Mouse (Mus musculus): ENCODE measurements at regions not wholly inside any gene's neighbourhood (a gene's known extent, or its start where the extent isn't known, plus 50 kb on each side); places are given as distances from the start of the nearest gene placed in this dataset.
A peak's percentile ranks its signal among the peaks of the same experiment; 100 is the strongest.

DNA sequence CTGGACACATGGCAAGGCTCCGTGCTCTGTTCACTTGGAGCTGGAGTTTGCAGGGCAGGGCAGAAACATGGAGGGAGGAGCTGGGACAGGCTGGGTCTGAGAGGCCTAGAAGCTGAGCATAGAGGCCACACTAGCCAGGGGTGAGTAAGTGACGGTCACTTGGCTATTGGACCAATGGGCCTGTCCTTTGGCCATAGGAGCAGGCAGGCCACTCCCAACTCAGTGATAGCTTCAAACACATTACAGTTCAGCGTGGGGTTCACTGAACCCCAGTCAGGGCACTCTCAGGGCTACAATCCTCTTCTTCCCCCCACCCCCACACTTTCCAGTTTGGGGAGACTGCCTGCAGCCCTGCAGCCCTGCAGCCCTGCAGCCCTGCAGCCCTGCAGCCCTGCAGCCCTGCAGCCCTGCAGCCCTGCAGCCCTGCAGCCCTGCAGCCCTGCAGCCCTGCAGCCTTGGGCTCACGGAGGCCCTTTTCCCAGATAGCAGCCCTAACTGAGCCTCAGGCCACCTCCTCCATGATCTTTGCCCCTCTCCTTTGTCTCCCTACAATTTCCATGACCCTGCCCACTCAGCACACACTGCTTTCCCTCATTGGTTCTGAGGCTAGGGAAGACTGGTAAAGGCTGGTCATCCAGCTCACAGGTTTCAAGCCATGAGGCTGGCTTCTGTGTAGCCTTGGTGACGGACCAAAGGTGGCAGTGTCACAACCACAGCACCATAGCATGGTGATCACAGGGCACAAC, 285.3 kb downstream of the Cdh26 start:
- no peak for DNase-seq

DNA sequence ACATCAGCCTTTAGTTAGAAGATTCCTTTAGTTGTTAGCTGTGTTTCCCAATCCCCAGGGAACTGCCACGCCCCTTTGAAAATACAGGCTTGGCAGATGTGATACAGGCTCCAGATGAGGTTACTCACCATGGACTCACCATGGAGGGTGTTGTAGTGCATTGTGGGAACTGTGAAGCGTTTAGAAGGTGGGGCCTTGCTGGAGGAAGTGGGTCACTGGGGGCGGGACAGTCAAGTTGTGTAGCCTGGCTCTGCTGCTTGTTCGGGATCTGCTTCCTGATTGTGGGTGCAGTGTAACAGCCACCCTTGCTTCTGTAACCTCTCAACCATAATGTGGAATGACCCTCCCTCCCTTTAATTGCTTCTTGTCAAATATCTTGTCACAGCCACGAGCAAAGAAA, 287.7 kb downstream of the Cdh26 start:
- no peak for DNase-seq

DNA sequence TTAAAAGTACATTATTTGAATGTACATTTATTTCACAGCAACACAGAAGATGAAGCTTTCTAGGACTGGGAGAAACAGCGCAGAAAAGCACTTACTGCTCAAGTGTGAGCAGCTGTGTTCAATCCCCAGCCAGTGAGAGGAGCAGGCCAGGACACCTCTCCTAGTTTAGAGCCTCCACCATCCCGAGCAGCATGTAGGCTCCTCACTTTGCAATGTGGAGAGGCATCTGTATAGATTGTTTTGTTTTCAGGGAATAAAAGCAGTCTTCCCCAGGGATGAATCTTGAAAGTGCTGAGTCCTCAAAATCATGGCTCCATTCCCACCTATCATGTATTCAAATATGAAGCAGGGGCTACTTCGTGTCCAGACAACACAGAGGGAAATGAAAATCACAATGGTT, 293.1 kb downstream of the Cdh26 start:
- DNase-seq = no peak

DNA sequence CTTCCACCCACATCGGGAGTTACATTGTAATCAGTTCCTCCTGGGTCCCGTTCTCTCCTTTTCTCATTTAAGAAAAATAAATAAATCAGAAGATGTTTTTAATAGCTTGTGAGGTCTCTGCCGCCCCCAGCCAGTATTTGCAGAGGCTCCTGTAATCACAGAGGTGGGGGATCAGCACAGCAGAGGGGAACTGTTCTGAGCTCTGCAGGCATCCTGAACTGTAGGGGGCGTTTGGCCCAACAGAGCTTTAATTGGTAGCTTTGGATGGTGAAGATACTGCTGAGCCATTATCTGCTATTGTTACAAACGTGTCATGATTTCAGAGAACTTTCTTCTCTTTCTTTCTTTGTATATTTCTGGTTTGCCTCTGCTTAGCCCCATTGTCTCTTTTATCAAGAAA, 293.9 kb downstream of the Cdh26 start:
- DNase-seq = no peak

DNA sequence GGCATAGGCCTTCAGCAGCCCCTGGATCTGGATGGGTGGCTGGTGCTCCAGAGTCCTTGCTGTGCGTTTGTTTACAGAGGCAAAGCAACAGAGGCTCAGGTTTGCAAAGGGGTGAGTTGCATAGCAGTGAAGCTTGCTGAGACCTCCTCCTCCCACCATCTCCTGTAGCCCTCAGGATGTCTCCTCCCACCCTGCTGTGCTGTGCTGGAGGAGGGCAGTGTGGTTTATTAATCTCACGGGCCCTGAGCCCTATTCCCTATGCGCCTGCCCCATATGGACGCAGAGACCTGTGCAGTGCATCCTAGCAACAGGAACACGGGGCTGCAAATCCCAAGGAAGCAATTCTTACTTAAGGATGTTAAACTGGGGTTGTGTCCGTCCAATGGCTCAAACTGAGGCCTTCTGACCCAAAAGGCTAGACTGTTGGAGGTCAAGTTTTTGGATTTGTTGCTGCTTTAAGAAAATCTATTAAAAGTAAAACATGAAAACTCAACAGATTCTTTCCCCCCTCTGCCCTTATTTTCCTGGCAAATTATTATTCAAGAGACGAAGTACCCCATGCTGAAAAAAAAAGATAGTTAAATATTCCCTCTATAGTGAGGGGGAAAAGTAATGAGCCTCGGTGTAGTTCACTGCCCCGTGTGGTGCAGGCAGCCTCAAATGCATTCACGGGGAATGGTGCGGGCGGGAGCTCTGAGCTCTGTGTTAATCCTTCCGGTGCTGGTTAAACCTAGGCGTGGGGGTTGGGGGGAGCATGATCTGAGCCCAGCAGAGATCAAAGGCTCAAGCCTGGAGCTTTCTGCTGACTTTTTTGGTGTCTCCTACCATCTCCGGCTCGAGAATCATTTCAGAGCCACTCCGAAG, 297.8 kb downstream of the Cdh26 start:
- DNase-seq = no peak

DNA sequence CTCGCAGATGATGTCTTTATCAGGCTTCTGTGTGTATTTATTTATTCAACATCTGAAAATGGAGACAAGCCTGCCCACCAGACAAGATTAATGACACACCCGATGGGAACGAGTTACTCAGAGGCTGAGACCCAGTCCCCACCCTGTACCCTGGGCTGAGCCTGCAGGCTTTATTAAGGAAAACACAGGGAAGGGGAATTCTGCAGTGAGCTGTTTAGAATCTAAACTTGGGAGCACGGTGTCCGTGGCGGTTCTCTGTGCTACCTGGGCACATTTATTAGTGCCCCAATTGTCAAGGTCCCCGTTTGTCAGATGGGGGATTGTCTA, 298.4 kb downstream of the Cdh26 start:
- DNase-seq = no peak

DNA sequence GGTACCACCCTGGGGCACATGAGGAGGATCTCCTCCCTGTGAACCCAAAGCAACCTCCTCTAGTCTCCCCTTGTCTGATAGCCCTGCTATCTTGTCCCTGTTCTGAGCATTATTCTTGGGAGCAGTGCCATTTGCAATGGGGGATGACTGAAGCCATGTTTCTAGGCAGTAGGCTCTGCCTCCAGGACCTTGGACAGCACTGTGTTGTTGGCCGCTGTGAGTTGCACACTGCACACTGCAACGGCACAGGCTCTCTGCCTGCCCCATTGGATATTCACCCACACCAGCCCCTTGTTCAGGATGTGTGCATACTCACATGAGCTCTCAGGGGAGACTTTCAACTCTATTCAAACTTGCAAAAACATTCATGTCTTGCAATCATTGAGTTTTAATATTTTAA, 304.8 kb downstream of the Cdh26 start:
- peak; percentile 50 for DNase-seq

DNA sequence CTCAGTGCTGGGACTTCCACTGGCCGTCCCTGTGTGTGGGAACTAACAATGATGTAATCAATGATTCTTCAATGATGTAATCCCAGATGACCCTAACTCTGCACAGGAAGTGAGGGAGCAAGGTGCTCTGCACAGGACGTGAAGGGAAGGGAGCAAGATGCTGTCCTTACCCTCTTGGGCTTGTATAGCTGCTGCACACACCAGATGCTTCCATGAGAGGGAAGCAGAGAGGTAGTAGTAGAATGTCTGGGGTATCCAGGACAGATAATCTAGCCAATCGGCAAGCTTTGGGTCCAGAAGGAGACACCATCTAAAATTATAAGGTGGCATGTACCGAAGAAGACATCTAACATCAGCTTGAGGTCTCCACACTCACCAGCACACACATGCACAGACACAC, 314.3 kb downstream of the Cdh26 start:
- no peak for DNase-seq

DNA sequence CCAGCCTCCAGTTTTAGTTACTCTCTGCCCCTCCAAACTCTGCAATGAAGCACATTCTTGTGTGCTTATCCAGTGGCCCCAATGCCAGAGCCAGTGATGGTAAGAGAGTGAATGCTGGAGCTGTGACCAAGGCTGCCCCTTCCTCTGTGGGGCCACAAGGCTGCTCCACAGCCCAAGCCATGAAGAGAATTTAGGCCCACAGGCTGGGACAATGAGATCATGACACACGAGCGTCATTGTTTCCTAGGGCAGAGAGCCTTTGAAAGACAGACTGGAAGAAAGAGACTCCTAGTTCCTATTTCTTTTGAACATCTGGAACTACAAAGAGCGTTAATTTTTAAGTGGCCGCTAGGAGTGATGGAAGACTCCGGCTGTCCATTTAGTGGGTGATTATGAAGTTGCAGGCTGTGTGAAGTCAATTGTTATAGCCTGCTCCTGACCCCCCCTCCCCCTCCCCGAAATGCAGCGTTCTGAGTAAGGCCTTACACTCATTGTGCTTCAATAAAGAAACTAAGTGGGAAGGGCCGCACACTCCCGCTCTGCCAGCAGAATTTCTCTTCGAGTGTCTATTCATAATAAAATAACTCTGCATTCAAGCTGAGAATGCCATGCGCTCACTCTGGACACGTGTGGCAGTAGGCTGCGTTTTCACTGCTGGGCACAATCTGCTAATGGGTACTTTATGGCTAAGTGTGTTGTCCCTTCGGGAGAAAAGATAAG, 315.1 kb downstream of the Cdh26 start:
- DNase-seq = no peak

DNA sequence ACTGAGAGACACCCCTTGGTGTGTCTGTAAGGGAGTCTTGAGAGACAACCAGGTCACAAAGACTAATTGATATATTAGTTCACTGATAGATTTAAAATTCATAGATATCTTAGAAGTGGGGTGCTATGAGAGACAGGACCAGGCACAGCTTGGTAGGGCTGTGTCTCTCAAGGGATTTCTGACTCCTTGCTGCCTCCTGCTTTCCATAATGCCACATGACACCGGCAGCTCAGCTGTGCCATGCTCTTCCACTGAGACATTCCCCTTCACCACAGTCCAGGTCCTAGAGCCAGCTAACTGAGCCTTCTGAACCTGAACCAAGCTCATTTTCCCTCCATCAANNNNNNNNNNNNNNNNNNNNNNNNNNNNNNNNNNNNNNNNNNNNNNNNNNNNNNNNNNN, 320.9 kb downstream of the Cdh26 start:
- DNase-seq = no peak

DNA sequence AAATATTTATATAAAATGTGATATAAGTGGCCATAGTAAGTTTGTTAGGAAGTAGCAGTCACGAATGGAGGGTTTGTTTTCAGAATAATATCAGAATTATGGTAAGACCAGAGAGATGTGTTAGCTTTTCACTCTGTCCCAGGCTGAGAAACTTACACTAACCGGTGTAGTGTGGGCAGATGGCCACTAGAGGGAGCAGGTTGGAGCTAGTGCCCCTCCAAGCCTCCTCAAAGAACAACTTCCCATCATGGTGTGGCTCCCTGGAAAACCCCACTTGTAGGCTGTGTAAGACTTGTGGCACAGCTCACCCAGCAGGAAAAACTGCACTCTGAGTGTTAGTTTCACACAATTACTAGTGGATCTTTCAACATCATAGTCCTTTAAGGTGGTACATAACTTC, 328.0 kb downstream of the Cdh26 start:
- DNase-seq = peak; percentile 81

DNA sequence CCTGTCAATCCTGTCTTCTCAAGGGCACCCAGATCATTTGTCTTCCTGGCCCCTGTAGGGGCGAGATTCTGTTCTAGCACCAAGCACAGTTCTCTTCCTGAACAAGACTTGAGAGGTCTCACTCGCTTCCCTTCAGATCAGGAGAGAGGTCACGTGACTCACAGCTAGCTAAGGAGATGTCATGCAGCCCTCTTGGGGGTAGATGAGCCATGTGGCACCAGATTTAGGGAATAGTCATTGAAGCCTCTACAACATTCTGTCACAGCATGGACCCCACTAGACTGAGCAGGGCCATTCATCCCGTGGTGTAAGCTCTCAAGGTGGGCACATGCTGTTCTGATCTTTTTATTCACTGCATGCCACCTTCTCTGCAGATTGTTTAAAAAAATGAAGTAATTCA, 338.2 kb downstream of the Cdh26 start:
- no peak for DNase-seq

DNA sequence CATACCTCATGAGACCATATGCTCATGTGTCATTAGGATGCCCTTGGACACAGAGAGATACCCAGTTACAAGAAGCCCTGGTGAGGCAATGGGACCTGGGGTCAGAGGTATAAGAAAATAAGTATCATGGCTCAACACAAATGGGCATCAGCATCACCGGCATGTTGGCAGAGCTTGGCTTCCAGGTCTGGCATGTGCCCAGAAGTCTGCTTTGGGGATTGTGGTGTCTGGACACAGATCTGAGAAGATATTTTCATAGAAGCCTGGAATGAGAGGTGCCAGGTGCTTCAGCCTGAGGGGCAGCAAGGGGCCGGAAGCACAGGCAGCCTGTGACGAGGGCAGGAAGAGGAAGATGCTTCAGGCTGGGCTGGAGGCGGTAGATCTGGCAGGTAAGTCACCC, 338.7 kb downstream of the Cdh26 start:
- no peak for DNase-seq

DNA sequence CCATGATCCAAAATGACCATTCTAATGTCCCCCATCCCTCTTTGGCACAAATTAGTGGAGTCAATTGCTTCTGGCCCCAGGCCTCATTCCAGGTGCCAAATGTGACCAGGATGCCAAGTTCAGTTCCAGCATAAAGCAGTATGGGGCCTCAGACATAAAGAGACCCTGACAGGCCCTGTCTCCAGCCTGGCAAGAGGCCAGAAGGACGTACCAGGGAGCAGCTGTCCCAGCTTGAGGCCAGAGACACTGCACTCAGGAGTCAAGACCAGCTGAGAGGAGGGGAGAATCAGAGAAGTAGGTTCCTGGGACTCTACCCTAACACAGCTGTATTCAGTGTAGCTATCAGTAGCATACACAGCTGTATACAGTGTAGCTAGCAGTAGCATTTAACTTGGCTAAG, 341.1 kb downstream of the Cdh26 start:
- DNase-seq = no peak

DNA sequence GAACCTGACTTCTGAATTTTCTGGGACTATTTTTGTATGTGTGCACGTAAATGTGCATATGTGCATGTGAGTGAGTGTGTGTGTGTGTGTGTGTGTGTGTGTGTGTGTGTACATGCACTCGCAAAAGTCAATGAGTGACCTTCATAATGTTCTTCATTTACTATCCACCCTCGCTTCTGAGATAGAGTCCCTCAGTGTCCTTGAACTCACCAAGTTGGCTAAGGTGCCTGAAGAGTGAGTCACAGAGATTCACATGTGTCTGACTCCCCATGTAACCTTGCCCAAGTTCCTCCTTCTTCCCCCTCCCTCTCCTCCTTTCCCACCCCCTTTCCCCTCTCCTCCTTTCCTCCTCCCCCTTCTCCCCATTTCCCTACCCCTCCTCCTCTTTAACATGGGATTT, 341.6 kb downstream of the Cdh26 start:
- no peak for DNase-seq

DNA sequence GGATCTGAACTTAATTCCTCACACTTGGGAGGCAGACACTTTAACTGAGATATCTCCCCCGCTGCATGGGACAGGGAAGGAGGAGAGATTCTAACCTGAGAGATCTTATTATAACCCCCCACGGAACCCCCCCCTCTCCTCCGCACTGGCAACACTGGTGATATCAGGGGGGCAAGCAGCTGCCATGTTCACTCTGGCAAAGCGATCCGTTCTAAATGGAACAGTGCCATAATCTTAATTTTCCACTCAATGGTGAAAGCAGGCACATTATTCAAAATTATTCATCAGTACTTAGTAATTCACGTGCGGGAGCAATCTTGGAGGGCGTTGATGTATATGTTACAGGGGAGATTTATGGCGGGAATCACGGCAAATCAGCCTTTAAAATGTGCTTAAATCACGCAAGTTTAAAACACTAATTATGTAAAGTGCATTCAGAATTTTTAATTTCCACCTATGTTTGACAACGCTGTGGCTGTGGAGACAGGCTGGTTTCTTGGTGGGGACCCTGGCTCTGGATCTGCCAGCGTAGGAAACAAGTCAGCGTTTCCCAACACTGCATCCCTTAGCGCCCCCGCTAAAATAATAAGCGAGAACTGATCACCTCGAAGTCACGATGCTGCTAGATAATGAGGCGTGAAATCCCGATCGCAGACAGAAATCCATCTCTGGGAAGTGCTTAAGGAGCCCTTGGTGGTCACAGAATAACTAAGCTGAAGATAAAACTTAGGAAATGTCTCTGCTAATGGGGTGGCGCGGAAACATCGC, 354.7 kb downstream of the Cdh26 start:
- DNase-seq = no peak

DNA sequence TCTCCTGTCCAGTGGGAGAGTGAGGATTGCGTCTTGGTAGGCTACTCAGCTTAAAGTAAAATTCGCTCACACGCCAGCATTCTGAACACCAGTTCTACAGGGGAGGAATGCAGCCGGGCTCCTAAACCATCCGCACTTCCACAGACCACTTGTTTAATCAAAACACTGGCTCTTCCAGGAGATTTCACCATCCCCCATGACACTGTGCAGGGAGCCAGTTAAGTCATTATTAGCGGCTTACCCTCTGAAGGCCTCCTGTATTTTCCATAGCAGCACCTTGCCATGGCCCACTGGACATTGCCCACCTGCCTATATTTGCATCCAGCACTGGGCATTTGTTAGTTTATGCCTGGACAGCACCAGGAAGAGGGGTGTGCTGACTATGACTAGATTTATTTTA, 355.5 kb downstream of the Cdh26 start:
- DNase-seq = no peak

DNA sequence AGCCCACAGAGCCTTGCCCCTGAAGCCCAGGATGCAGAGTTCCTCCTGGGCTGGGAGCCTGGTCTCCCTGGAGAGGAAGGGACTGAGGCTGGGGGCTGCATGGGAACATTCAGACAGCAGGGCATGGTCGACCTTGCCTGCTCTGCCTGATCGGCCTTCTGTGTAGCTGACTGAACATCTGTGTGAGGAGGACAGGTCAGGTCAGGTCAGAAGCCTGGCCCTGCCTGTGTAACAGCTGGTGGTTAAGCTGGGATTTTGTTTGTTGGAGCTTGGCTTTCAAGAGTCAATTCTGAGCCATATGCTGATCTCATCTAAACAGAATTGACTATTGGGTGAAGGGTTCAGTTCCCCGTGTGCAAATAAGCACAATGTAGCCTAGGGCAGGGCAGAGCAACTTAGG, 365.5 kb downstream of the Cdh26 start:
- no peak for DNase-seq

DNA sequence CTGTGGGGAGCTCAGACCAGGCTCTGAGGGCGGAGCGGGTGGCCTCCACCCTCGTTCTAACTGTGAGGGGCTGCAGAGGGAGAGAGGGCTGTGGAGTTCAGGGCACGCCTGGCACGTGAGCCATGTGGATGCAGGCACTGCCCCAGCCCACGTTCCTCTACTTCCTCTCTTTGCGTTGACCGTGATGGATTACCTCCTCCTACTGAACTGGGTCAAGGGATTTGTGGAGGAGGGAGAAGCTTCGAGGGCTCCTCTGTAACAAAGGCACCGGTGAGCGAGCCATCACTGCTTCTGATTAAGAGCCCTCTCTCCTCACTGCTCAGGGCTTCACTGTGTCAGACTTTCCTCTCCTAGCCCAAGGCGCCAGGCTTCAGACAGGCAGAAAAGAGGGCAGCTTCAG, 371.1 kb downstream of the Cdh26 start:
- no peak for DNase-seq

DNA sequence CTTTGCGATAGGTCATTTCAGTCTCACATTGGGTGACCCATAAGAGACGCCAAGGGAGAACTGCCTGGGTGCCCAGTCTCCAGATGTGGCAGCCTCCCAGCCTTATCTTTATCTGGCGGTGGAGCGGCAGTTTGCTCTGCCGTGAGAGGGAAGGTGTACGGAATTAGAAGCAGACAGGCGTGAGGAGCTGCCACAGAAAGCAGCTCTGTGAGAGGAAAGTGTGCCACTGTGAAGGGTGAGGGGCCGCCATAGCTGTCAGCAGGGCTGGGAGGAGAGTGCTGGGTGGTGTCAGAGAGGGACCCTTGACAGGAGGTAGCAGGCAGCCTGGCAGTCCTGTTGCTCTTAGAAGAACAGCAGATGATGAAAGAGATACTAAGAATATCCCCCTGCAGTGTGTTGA, 375.0 kb downstream of the Cdh26 start:
- DNase-seq = peak; percentile 41

DNA sequence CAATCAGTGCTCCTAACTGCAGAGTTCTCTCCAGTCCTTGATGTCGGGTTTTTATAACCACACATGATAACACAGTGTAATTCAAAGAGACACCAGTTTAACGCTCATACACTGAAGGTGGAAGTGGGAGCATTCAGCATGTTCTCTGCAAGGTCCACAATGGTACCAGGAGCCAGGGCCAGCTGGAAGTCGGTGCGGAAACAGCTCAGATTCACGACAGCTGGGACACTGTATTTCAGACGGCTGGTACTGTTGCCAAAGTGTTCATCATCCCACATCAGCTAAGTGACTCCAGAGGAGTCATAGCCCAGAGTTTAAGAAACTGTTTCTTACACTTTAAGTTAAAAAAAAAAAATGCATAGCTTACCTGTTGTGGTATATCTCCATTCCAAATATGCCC, 391.2 kb downstream of the Cdh26 start:
- DNase-seq = no peak

DNA sequence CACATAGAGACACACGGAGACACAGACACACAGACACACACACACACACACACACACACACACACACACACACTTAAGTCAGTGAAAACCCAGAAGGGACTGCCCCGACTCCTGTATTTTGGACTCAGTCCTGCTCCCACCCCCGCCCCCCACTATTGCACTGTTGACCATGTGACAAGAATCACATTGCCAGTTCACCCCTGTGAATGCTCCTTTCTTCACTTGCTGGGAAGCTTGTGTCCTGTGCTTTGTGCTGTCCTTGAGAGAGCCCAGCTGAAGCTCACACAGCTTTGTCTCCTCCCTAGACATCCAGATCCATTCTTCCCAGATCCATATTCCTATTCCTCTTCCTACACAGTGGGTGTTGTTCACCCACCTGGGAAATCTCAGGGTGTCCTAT, 400.0 kb downstream of the Cdh26 start:
- DNase-seq = no peak

DNA sequence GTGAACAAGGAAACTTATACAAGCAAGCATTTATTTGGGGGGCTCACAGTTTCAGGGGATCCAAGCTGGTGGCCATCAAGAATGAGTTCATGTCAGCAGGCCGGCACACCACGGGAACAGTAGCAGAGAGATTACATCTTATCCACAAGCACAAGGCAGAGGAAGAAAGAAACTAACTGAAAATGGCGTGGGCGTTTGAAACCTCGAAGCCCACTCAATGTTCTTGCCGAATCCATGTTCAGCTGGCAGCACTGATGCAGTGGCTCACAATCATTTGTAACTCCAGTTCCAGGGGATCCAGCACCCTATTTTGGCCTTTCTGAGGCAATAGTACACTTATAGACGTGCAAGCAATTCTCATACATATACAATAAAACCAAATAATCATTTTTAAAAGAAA, 404.7 kb downstream of the Cdh26 start:
- DNase-seq = no peak
